Mouse (Mus musculus) layer of hippocampus, postnatal 36 days (tissue): ENCODE results near the gene Tmprss6. TPM values are rescaled to one million over a fixed set of nuclear protein-coding genes. Genes with fewer than 3 reads are reported as not detected.

Experiments used
- DNase-seq, 2 experiments: peaks; one replicate each; pipeline ENCODE4 v3.0.0; 2022
- total RNA-seq, 2 experiments: library from RNA; stranded (reverse); gene quantifications; 2 replicates each; pipeline ENCODE4 v1.2.3; 2021

Tmprss6 gene
- total RNA-seq, 2 experiments from 2014 or later, result 3.7 to 5.0 TPM

DNA sequence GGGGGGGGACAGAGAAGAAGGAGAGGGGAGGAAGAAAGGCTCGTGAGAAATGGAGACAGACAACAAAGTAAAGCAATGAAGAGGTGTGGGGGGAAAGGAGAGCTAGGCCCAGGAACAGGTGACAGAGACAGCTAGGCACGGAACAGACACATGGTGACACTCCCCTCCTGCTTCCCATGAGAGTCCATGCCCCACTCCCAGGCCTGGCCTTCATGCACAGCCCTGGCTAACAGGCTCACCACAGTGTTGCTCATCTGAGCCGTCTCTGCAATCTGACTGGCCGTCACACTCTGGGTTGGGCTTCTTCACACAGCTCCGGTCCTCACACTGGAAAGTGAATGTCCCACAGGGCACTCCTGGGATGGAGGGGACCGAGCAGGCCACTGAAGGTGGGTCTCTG is 24.6 kb downstream of the Tmprss6 start:
- no peak for DNase-seq

DNA sequence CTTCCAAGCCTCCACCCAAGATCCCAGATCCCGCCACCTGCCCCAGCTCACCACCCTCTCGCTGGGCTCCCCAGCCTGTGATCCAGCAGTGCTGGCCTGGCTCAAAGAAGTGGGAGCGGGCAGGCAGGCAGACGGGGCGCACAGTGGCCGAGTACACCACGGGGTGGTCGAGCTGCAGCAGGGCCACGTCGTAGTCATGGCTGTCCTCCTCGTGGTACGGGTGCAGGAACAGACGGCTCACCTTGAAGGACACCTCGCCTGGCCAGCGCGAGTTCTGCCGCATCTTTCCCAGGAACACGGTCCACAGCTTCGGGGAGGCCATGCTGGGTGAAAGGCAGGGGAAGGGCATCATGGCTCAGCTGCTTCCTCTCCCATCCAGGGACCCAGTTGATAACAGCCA is 26.2 kb downstream of the Tmprss6 start:
- no peak for DNase-seq

DNA sequence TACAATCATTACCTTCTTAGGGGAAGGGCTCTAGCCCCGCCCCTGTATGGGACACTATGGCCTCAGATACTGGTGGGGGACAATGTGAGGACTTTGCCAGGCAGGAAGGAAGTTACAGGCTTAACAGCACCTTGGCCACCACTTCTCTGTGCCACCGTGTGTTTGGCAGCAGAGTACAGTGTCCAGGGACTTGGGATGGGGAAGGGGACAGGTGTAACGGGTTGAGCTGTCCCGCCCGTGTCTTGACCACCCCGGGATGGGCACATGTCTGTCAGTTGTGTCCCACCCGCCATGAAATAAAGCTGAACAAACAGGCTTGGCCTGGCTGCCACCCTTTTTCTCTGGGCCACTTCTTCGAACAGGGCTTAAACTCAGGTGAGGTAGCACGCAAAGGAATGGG is 29.5 kb downstream of the Tmprss6 start:
- DNase-seq, result no peak

DNA sequence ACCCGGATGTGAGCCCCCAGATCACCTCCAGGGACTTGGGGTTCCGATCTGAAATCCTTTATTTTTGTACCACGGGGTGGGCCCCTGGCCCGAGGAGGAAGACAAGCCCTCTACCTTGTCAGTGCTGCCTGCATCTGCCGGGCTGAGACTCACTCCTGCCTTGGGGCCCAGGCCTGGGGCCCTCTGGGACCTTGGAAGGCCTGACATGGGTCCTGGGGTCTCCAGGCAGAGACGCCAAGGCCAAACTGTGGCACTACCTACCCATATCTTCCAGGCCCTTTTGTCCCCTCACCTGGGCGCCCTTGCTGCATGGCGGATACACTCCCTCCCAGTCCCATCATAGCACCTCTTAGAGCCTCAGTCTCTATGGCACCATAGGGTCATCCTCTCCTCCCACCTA is 29.9 kb downstream of the Tmprss6 start:
- DNase-seq, result no peak

GRCm38 (mm10) chr15:78438018-78438394 is 30.4 kb downstream of the Tmprss6 start:
- DNase-seq, result no peak

DNA sequence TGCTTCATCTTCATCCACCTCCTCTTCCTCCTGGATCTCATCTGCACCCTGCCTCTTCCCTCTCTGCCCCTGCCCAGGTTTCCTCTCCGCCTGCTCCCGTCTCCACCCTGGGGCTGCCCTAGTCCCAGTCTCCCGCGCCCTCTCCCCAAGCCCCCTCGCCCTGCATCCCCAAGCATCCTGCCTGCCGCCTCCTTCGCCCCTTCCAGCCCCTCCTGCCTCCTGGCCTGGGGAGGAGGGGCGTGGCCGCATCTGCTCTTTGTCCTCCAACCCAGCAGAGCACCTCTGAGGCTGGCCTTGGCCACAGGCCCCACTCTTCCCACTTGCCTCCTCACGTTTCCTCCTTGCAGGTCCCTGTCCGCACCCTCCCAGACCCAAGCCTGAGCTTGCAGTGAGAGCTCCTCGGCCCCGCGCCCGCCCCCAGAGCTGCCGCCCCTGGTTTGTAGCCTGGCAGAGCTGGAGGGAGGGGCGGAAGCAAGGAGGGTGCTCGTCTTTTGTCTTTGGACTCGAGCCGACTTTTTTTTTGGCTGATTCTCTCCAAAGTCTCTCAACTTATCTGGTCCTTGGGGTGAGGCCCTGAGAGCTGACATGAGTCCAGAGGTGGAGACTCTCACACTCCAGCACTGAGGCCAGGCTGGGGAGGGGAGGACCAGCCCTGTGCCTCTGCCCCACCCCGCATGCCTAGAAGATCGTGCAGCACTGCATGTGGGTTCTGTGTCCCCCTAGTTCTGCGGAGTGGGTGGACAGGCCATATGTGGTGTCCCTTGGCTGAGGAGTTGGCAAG is 31.0 kb downstream of the Tmprss6 start:
- DNase-seq, result peak in 1 of 2 experiments; percentile 54

DNA sequence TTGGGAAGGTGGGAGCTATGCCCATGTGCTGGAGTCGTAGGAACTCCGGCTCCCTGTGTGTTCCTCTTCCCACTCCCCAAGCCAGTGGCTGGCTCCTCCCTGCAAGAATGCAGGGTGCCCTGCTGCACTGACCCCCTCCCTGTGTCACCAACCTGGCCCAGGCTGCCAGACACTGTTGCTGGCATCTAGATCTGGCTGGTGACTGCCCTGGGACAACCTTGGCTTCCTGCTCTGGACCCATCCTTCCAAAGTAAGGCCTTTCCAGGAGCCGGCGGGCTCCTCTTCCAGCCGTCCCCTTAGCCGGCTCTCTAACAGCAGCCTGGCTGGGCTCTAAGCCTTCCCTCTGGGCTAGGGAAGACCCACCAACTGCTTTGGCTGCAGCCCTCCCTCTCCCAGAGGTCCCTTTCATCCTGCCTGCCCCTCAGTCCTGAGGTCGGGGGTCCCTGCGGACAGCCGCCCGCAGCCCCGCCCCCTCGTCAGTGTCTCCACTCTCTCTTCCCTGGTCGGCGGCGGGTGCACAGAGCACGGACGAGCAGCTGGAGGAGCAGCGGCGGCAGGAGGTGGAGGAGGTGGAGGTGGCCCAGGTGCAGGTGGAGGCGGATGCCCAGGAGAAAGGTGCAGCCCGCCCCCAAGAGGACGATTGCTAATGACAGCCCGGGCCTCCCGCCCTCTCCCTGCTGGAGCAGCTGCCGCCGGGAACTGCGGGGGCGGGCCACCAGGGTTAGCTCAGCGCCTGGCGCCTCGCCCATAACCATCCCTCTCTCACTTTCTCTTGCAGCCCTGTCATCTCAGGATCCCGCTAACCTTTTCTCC is 31.8 kb downstream of the Tmprss6 start:
- peak; percentile 87 to 89 for DNase-seq

- no peak for DNase-seq
These were observed 32.8 kb downstream of the Tmprss6 start for GRCm38 (mm10) chr15:78435681-78436080.

GRCm38 (mm10) chr15:78434896-78435520 is 33.4 kb downstream of the Tmprss6 start:
- no peak for DNase-seq

DNA sequence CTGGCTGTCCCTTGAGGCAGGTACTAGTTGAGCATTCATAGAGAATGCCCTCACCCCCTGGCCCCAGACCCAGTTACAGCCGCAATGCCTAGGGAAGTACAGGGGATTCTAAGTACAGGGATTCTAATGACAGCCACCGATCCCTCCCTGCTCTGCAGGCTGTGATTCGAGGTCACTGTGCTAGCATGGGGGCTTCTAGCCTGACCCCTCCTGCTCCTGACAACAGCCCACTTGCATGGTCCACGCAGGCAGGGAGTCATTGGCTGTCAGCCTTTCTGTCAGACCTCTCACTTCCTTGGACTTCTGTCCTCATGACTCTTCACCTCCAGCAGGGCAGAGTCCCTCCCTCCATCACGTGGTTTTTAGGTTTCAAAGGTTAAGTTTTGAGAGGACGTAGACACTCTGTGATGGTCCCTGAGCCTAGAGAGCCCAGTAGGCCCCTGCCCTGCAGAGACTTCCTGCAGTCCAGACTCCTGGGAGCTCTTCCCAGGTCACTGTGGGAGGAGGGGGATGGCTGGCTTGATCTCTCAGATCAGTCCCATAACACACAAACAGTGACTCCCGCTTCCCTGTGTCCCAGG is 36.8 kb downstream of the Tmprss6 start:
- DNase-seq, result no peak

GRCm38 (mm10) chr15:78430874-78431273 is 37.6 kb downstream of the Tmprss6 start:
- DNase-seq, result no peak

DNA sequence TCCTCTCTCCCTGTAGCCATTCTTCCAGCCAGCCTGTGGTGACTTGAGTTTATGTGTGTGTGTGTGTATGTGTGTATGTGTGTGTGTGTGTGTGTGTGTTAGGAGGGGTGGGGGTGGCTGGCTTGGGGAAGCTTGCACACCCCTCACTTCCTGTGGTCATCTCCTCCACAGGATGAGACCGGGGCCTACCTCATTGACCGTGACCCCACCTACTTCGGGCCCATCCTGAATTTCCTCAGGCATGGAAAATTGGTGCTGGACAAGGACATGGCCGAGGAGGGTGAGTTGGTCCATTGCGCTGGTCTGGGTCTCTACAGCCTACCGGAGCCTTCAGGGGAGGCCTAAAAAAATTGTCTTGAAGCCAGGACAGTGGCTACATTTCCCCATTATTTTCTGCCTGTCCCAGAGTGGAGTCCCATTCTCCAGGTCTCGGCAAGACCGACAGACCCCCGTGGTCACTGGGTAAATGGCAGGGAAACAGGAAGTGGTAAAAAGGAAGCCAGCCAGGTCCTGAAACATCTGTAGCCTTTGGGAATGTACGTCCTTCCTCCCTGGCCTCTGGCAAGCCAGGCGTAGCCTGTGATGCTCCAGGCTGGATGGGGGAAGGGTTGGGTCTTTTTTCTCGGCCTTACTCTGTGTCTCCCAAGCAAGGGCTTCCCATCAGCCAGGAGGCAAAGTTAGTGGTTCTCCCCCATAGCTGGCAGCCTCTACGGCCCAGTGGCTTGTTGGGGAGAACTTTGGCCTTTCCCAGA is 38.4 kb downstream of the Tmprss6 start:
- no peak for DNase-seq

DNA sequence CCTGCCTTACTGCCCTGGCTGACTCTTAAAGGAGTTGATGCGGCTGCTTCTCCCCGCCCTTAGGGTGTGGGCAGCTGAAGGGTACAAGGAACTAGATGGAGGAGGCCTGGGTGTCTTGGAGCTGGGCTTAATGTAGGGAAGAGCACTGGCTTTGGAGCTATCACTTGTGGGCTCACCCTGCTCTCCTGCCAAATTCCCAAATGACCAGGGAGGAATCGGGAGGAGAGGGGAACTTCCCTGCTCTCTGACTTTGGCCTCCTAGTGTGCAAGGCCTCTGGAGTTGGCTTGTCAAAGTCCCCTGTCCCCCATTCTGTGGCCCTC is 39.3 kb downstream of the Tmprss6 start:
- DNase-seq, result no peak

- peak; percentile 82 to 85 for DNase-seq
These were observed 39.9 kb downstream of the Tmprss6 start, which contains the start of gene Kctd17 for GRCm38 (mm10) chr15:78428391-78429138. Kctd17 (plus strand) TSS chr15:78428564.

- DNase-seq, result no peak
These were observed 43.2 kb downstream of the Tmprss6 start for GRCm38 (mm10) chr15:78425230-78425629.

GRCm38 (mm10) chr15:78424507-78424906 is 43.9 kb downstream of the Tmprss6 start:
- DNase-seq, result no peak

- DNase-seq, result peak; percentile 76 to 80
These were observed 46.1 kb downstream of the Tmprss6 start for GRCm38 (mm10) chr15:78422046-78422956.

- DNase-seq, result no peak
These were observed 48.0 kb downstream of the Tmprss6 start for GRCm38 (mm10) chr15:78420395-78420794.

- DNase-seq, result no peak
These were observed 51.5 kb downstream of the Tmprss6 start for GRCm38 (mm10) chr15:78416937-78417336.

DNA sequence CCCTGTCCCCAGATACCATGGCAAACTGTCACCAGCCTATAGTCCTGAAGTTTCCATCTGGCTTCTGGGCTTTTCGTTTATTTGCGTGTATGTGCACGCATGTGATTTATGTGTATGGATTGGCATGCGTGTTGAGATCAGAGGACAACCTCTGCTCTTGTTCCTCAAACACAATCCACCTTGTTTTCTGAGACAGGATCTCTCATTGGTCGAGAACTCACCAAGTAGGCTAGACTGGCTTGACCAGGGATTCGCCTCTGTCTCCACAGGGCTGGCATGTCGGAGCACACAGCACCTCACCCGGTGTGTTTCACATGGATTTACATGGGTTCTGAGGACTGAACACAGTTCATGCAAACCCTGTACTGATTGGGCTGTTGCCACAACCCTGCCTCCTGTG is 54.3 kb downstream of the Tmprss6 start:
- no peak for DNase-seq
